Mouse (Mus musculus): ENCODE data around the gene Vrk3. TPM values are rescaled to one million over a fixed set of nuclear protein-coding genes. Genes with fewer than 3 reads are reported as not detected.

Gene Vrk3
- polyA plus RNA-seq, 1 experiment = 105 TPM

DNA sequence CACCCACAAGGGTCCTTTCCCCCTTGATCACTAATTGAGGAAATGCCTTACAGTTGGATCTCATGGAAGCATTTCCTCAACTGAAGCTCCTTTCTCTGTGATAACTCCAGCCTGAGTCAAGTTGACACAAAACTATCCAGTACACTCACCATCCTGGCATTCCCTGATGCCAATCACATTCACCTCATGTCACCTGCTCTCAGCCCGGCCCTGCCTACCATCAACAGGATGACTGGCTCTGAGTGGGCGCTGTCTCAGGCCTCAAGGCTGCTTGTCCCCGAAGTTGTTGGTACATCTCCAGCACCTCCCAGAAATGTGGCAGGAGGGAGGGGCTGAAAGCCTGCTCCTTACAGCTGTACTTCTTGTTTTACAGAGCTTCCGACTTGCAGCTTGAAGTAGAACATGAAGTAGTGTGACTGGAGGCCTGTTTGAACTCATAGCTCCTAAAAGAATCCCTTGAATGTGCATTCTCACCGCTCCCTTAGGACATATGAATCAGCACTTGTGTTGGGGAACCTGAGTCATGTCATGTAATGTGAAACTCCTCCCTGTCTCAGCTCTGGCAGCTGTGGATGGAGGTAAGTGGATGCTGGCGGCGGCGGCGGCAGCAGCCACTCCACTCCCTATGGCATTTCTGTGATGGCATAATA lies 28.8 kb downstream of the Vrk3 start:
- Histone ChIP-seq H3K27ac (ENCODE audit: control insufficient read depth, insufficient read depth, low read length) (no peak overlapping the region), H3K4me3 (ENCODE audit: control insufficient read depth, insufficient read depth, low read length) (no peak overlapping the region), H3K36me3 (ENCODE audit: control insufficient read depth, insufficient read depth, low read length) (peaks cover 11% of the 10 kb centered on the region), H3K4me1 (replicated peaks; ENCODE audit: control insufficient read depth, insufficient read depth, low read length) (peaks cover 12% of the 10 kb centered on the region), H3K27me3 (ENCODE audit: control insufficient read depth, insufficient read depth, low read length) (no peaks in the 10 kb centered on the region)
- DNase-seq = no peak
- TF ChIP-seq POLR2A (IDR thresholded peaks at IDR 0.05; ENCODE audit: control insufficient read depth, extremely low read depth, insufficient read depth, low read length, poor library complexity) (no peak), CTCF (IDR thresholded peaks at IDR 0.05; ENCODE audit: borderline replicate concordance, control insufficient read depth, extremely low read depth, insufficient read depth, low read length, poor library complexity) (no peak)
- 91% methylated on average over 9 of the region's 9 CpGs for WGBS

DNA sequence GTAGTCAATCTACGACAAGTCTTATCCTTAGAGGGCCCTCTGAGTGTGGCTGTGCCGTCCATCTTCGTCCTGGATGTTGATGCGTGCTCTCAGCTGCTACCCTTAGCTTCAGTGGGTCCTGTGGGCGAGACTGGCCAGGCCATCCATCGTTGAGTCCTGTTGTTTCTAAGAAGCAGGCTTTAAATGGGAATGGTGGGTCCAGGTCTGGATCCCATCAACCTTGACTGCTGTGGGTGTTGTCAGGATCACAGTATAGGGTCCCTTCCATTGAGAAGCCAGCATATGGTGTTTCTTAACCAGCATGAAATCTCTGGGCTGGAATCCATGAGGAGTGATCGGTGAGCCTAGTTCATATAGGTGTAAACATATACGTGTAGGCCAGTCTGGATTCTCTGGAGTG lies 31.9 kb downstream of the Vrk3 start:
- TF ChIP-seq CTCF (IDR thresholded peaks at IDR 0.05; ENCODE audit: borderline replicate concordance, control insufficient read depth, extremely low read depth, insufficient read depth, low read length, poor library complexity) = no peak
- no peak for TF ChIP-seq POLR2A (IDR thresholded peaks at IDR 0.05; ENCODE audit: control insufficient read depth, extremely low read depth, insufficient read depth, low read length, poor library complexity)
- no peak for DNase-seq
- Histone ChIP-seq H3K27ac (ENCODE audit: control insufficient read depth, insufficient read depth, low read length) (no peak overlapping the region), H3K36me3 (ENCODE audit: control insufficient read depth, insufficient read depth, low read length) (peaks cover 6% of the 10 kb centered on the region; the same call in 1 of the 2 replicates), H3K4me1 (replicated peaks; ENCODE audit: control insufficient read depth, insufficient read depth, low read length) (no peaks in the 10 kb centered on the region), H3K4me3 (ENCODE audit: control insufficient read depth, insufficient read depth, low read length) (no peak overlapping the region), H3K27me3 (ENCODE audit: control insufficient read depth, insufficient read depth, low read length) (no peaks in the 10 kb centered on the region)
- 94% methylated on average over 8 of the region's 8 CpGs for WGBS

DNA sequence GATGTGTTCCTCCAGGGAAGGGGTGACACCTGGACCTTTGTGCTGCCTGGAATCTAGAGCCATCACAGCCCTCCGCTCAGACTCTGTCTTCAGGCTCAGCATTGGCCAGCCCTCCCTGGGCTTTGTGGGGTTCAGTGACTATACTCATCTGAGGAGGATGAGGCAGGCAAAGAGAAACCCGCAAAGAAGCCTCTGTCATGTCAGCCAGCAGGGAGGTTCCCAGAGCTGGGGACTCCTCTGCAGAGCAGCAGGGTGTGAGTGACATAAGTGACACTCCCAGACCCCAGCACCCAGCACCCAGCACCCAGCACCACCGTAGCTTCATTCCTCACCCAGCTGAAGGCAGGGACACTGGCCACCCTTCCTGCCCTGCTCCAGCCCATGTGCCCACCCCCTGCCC lies 41.3 kb downstream of the Vrk3 start:
- TF ChIP-seq CTCF (IDR thresholded peaks at IDR 0.05; ENCODE audit: borderline replicate concordance, control insufficient read depth, extremely low read depth, insufficient read depth, low read length, poor library complexity) (no peak), POLR2A (IDR thresholded peaks at IDR 0.05; ENCODE audit: control insufficient read depth, extremely low read depth, insufficient read depth, low read length, poor library complexity) (no peak)
- WGBS = 80% methylated on average over 3 of the region's 3 CpGs
- no peak overlapping the region for H3K27ac ChIP-seq (ENCODE audit: control insufficient read depth, insufficient read depth, low read length)
- H3K4me3 ChIP-seq (ENCODE audit: control insufficient read depth, insufficient read depth, low read length) = no peak overlapping the region
- H3K27me3 ChIP-seq (ENCODE audit: control insufficient read depth, insufficient read depth, low read length) = no peaks in the 10 kb centered on the region
- H3K4me1 ChIP-seq (replicated peaks; ENCODE audit: control insufficient read depth, insufficient read depth, low read length) = no peaks in the 10 kb centered on the region
- DNase-seq = no peak
- H3K36me3 ChIP-seq (ENCODE audit: control insufficient read depth, insufficient read depth, low read length) = no peaks in the 10 kb centered on the region

DNA sequence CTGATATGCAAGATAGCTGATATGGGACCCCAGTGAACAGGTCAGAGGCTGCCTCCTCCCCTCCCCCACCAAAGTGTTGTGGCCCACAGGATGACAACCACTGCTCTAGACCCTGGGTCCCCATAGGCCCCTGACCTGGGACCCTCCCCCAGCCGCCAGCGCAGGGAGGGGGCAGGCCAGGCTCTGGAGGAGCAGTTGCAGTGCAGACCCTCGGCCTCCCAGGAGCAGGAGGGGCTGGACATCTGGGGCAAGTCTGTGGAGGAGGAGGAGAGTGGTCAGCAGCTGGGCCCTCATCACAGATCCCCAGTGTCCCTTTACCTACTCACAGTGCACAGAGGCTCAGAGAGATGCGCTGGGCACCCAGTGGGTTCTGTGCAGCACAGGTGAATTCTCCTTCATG lies 41.9 kb downstream of the Vrk3 start:
- WGBS = 74% methylated on average over 4 of the region's 4 CpGs
- H3K27ac ChIP-seq (ENCODE audit: control insufficient read depth, insufficient read depth, low read length) = no peak overlapping the region
- H3K4me1 ChIP-seq (replicated peaks; ENCODE audit: control insufficient read depth, insufficient read depth, low read length) = no peaks in the 10 kb centered on the region
- H3K4me3 ChIP-seq (ENCODE audit: control insufficient read depth, insufficient read depth, low read length) = no peak overlapping the region
- no peaks in the 10 kb centered on the region for H3K36me3 ChIP-seq (ENCODE audit: control insufficient read depth, insufficient read depth, low read length)
- TF ChIP-seq CTCF (IDR thresholded peaks at IDR 0.05; ENCODE audit: borderline replicate concordance, control insufficient read depth, extremely low read depth, insufficient read depth, low read length, poor library complexity) (no peak), POLR2A (IDR thresholded peaks at IDR 0.05; ENCODE audit: control insufficient read depth, extremely low read depth, insufficient read depth, low read length, poor library complexity) (no peak)
- DNase-seq = no peak
- no peaks in the 10 kb centered on the region for H3K27me3 ChIP-seq (ENCODE audit: control insufficient read depth, insufficient read depth, low read length)

DNA sequence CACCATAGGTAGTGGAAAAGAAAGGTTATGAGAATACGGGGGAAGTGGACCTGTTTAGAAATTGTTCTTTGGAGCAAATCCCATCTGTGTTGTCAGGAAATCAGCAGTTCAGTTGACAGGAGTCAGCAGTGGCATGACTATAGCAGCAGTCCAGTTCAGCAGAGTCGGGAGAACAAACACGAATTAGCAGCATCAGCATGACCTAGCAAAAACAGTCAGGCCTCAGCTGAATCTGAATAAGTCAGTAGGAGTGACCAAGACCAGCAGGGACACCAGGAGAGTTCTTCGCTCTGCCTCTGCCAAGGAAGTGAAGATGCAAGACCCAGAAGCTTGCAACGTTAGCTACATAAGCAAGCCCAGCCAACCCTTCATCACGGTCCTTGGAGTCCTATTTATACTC lies 44.6 kb downstream of the Vrk3 start:
- no peak overlapping the region for H3K27ac ChIP-seq (ENCODE audit: control insufficient read depth, insufficient read depth, low read length)
- DNase-seq = no peak
- TF ChIP-seq CTCF (IDR thresholded peaks at IDR 0.05; ENCODE audit: borderline replicate concordance, control insufficient read depth, extremely low read depth, insufficient read depth, low read length, poor library complexity) = no peak
- TF ChIP-seq POLR2A (IDR thresholded peaks at IDR 0.05; ENCODE audit: control insufficient read depth, extremely low read depth, insufficient read depth, low read length, poor library complexity) = no peak
- no peak overlapping the region for H3K4me3 ChIP-seq (ENCODE audit: control insufficient read depth, insufficient read depth, low read length)
- WGBS = 80% methylated on average over 6 of the region's 6 CpGs
- H3K4me1 ChIP-seq (replicated peaks; ENCODE audit: control insufficient read depth, insufficient read depth, low read length) = no peaks in the 10 kb centered on the region
- no peaks in the 10 kb centered on the region for H3K27me3 ChIP-seq (ENCODE audit: control insufficient read depth, insufficient read depth, low read length)
- no peaks in the 10 kb centered on the region for H3K36me3 ChIP-seq (ENCODE audit: control insufficient read depth, insufficient read depth, low read length)

DNA sequence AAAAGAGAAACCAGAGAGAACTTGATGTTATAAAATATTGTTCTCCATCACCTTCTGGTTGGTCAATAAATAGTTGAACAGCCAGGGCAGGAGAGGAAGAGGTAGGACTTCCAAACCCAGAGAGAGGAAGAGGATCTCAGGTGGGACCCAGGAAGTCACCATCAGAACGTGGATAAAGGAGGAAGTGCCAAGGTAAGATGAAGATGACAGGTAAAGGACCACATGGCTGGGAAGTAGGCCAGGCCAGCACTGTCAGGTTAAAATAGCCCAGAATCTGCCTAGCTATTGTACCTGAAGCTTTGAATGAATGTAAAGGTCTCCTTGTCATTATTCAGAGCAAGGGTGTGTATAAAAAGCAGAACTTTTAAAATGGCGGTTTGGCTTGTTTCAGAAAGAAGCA lies 60.7 kb downstream of the Vrk3 start:
- 58% methylated on average over 2 of the region's 2 CpGs for WGBS
- TF ChIP-seq POLR2A (IDR thresholded peaks at IDR 0.05; ENCODE audit: control insufficient read depth, extremely low read depth, insufficient read depth, low read length, poor library complexity) (no peak), CTCF (IDR thresholded peaks at IDR 0.05; ENCODE audit: borderline replicate concordance, control insufficient read depth, extremely low read depth, insufficient read depth, low read length, poor library complexity) (no peak)
- H3K27ac ChIP-seq (ENCODE audit: control insufficient read depth, insufficient read depth, low read length) = no peak overlapping the region

DNA sequence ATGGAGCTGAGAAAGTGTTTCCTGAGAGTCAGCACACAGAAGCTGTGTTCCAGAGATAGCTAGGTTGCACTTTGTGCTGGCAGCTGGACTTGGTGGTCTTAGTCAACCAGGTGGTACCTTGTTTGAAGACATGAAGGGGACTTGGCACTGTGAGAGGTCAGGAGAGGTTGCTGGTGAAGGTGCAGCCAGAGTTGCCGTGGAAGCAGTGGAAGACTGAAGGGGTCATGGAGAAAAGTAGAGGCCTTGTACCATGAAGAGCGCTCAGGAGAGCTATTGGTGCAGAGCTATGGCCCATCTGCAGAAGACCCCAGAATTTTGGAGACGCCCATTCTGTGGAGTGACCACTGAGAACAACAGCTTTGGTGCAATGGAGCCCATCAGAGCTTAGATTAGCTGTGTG lies 61.3 kb downstream of the Vrk3 start:
- WGBS = 96% methylated on average over 3 of the region's 3 CpGs
- H3K4me3 ChIP-seq (ENCODE audit: control insufficient read depth, insufficient read depth, low read length) = no peak overlapping the region
- DNase-seq = no peak

More for the DNA sequence above, 60.7 kb downstream of the Vrk3 start:
- H3K4me1 ChIP-seq (replicated peaks; ENCODE audit: control insufficient read depth, insufficient read depth, low read length) = no peaks in the 10 kb centered on the region
- no peak overlapping the region for H3K4me3 ChIP-seq (ENCODE audit: control insufficient read depth, insufficient read depth, low read length)
- no peaks in the 10 kb centered on the region for H3K36me3 ChIP-seq (ENCODE audit: control insufficient read depth, insufficient read depth, low read length)
- no peaks in the 10 kb centered on the region for H3K27me3 ChIP-seq (ENCODE audit: control insufficient read depth, insufficient read depth, low read length)
- no peak for DNase-seq

More for the DNA sequence above, 61.3 kb downstream of the Vrk3 start:
- no peaks in the 10 kb centered on the region for H3K27me3 ChIP-seq (ENCODE audit: control insufficient read depth, insufficient read depth, low read length)
- no peak overlapping the region for H3K27ac ChIP-seq (ENCODE audit: control insufficient read depth, insufficient read depth, low read length)
- H3K4me1 ChIP-seq (replicated peaks; ENCODE audit: control insufficient read depth, insufficient read depth, low read length) = no peaks in the 10 kb centered on the region
- TF ChIP-seq POLR2A (IDR thresholded peaks at IDR 0.05; ENCODE audit: control insufficient read depth, extremely low read depth, insufficient read depth, low read length, poor library complexity) = no peak
- H3K36me3 ChIP-seq (ENCODE audit: control insufficient read depth, insufficient read depth, low read length) = no peaks in the 10 kb centered on the region

All from thymus, adult 2 months (tissue).